Mouse (Mus musculus): ENCODE results near the gene Hist2h2ab. TPM values are rescaled to one million over a fixed set of nuclear protein-coding genes. Genes with fewer than 3 reads are reported as not detected.
"Not testable (repeated sequence)": the region's sequence is repeated elsewhere in the genome, so short reads cannot be mapped to it uniquely, and the experiment has no call there.

Gene Hist2h2ab
- polyA plus RNA-seq, 1 experiment from 2014 or later = 0.71 TPM

DNA sequence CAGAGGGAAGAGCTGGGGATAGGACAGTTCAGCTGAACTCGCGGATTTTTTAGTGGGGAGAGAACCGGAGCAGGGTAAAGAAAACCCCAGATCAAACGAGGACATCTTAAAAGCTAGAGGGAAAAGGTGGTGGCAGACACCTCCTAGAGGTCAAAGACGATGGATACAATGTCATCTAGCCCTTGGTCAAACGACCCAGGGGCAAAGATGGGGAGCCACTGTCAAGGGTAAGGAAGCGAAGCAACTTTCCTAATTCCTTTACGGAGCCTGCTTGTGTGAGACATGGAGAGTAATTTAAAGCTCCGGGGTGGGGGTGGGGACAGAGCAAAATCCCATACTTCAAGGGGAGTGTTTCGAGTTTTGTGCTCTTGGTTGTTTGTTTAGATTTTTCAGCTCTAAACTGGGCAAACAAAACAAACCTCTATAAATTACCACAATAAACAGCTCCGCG, 449 bp upstream of the Hist2h2ab start:
- ATAC-seq (replicated peaks; ENCODE audit: low FRiP score) (peak; percentile 16; the same call in 1 of the 2 replicates), DNase-seq (ENCODE audit: low spot score) (peak; percentile 60)
- H3K27me3 ChIP-seq (ENCODE audit: control insufficient read depth, insufficient read depth, low read length) = no peaks in the 10 kb centered on the region
- H3K27ac ChIP-seq (ENCODE audit: low read depth, low read length) = peak overlapping the region; percentile 98
- peak overlapping the region; percentile 44 for H3K4me3 ChIP-seq (ENCODE audit: low read depth, low read length)
- H3K9ac ChIP-seq (ENCODE audit: low read length) = peak overlapping the region; percentile 84
- peaks cover 9% of the 10 kb centered on the region; the same call in 1 of the 2 replicates for H3K4me1 ChIP-seq (replicated peaks; ENCODE audit: control insufficient read depth, insufficient read depth, low read length)
- H3K9me3 ChIP-seq (ENCODE audit: control insufficient read depth, low read length) = no peaks in the 10 kb centered on the region
- under 1% methylated on average over 12 of the region's 12 CpGs for WGBS
- H3K36me3 ChIP-seq (ENCODE audit: control insufficient read depth, insufficient read depth, low read length) = no peaks in the 10 kb centered on the region
- peak overlapping the region; percentile 68 for H3K4me2 ChIP-seq (ENCODE audit: low read depth, low read length, severe bottlenecking)

DNA sequence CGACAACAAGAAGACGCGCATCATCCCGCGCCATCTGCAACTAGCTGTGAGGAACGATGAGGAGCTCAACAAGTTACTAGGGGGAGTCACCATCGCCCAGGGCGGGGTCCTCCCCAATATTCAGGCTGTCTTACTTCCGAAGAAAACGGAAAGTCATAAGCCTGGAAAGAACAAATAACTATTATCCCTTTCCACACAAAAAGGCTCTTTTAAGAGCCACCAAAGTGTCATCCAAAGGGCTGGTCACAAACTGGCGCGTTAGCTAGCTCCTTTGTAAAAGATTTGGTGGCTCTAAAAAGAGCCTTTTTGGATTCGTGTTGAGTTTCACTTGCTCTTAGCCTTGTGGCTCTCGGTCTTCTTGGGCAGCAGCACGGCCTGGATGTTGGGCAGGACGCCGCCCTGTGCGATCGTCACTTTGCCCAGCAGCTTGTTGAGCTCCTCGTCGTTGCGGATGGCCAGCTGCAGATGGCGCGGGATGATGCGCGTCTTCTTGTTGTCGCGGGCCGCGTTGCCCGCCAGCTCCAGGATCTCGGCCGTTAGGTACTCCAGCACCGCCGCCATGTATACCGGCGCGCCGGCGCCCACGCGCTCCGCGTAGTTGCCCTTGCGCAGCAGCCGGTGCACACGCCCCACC, 583 bp downstream of the Hist2h2ab start:
- peaks cover 10% of the 10 kb centered on the region; the same call in 1 of the 2 replicates for H3K4me1 ChIP-seq (replicated peaks; ENCODE audit: control insufficient read depth, insufficient read depth, low read length)
- ATAC-seq (replicated peaks; ENCODE audit: low FRiP score) (peak; percentile 20), DNase-seq (ENCODE audit: low spot score) (peak; percentile 76)
- H3K4me3 ChIP-seq (ENCODE audit: low read depth, low read length) = peak overlapping the region; percentile 44
- WGBS = under 1% methylated on average over 27 of the region's 47 CpGs
- not testable (repeated sequence) for H3K27me3 ChIP-seq (ENCODE audit: control insufficient read depth, insufficient read depth, low read length); H3K9me3 ChIP-seq (ENCODE audit: control insufficient read depth, low read length); H3K36me3 ChIP-seq (ENCODE audit: control insufficient read depth, insufficient read depth, low read length)
- peak overlapping the region; percentile 98 for H3K27ac ChIP-seq (ENCODE audit: low read depth, low read length)
- H3K4me2 ChIP-seq (ENCODE audit: low read depth, low read length, severe bottlenecking) = peak overlapping the region; percentile 68
- H3K9ac ChIP-seq (ENCODE audit: low read length) = peak overlapping the region; percentile 84

DNA sequence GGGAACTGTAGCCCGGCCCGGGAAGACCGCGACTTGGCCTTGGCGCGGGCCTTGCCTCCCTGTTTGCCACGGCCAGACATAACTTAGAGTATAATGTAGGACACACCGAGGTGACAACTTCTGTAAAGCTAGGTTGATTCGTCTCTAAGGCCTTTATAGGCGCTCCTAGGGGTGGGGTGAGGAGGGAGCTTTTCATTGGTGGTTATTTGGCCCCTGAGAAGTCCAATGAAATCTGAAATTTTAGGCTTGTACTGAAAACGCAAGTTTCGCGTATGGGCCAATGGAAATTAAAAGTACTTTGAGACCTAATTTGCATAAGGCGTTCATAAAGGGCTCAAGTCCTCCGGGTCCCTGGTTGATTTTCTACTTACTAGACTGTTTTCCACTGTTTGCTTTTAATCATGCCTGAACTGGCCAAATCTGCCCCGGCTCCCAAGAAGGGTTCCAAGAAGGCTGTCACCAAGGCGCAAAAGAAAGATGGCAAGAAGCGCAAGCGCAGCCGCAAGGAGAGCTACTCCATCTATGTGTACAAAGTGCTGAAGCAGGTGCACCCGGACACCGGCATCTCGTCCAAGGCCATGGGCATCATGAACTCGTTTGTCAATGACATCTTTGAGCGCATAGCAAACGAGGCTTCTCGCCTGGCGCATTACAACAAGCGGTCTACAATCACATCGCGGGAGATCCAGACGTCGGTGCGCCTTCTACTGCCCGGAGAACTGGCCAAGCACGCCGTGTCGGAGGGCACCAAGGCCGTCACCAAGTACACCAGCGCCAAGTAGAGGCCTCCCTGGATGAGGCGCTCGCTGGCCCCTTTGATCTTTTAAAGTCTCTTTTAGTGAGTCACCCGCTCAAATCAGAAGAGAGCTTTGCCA, 1.3 kb downstream of the Hist2h2ab start, which contains the start of the genes Hist2h2ac and Hist2h2be:
TSS of gene Hist2h2ac (minus strand) at position 116 of the 875 bp plus-strand sequence.
TSS of gene Hist2h2be (plus strand) at position 355 of the 875 bp plus-strand sequence.
- peak within 1 kb of the TSS; percentile 68 for H3K4me2 ChIP-seq (ENCODE audit: low read depth, low read length, severe bottlenecking)
- peak within 1 kb of the TSS; percentile 84 for H3K9ac ChIP-seq (ENCODE audit: low read length)
- peak; percentile 93 for ATAC-seq (replicated peaks; ENCODE audit: low FRiP score)

DNA sequence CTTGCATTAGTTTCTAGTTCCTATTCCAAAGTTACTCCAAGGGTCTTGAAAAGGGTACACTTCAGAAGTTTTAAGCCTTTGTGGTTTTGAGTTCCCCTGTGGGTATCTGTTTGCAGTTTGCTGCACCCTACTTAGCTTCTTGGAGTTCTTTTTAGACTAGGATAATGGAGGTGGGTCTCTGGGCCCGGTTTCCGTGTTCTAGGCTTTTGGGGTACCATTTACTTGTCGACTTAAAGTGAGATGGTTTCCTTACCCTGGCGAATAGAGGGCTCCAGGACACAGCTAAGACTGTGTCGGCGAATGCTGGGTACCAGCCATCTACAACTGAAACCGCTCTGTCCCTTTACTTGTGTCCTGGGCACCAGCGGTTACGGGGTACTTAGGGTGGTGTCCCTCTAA, 2.0 kb downstream of the Hist2h2ab start:
- Histone ChIP-seq H3K36me3 (ENCODE audit: control insufficient read depth, insufficient read depth, low read length) (no peaks in the 10 kb centered on the region), H3K4me1 (replicated peaks; ENCODE audit: control insufficient read depth, insufficient read depth, low read length) (peaks cover 10% of the 10 kb centered on the region; the same call in 1 of the 2 replicates), H3K9me3 (ENCODE audit: control insufficient read depth, low read length) (no peaks in the 10 kb centered on the region), H3K27me3 (ENCODE audit: control insufficient read depth, insufficient read depth, low read length) (no peaks in the 10 kb centered on the region), H3K4me2 (ENCODE audit: low read depth, low read length, severe bottlenecking) (peak overlapping the region; percentile 68), H3K9ac (ENCODE audit: low read length) (peak overlapping the region; percentile 84), H3K27ac (ENCODE audit: low read depth, low read length) (peak overlapping the region; percentile 98), H3K4me3 (ENCODE audit: low read depth, low read length) (peak overlapping the region; percentile 44)
- no peak for ATAC-seq (replicated peaks; ENCODE audit: low FRiP score)
- no peak for DNase-seq (ENCODE audit: low spot score)
- 22% methylated on average over 9 of the region's 9 CpGs for WGBS

More for the DNA sequence above, 1.3 kb downstream of the Hist2h2ab start, which contains the start of the genes Hist2h2ac and Hist2h2be:
- peak; percentile 85 for DNase-seq (ENCODE audit: low spot score)
- no peaks in the 10 kb centered on the region for H3K27me3 ChIP-seq (ENCODE audit: control insufficient read depth, insufficient read depth, low read length)
- peak within 1 kb of the TSS; percentile 44 for H3K4me3 ChIP-seq (ENCODE audit: low read depth, low read length)
- no peaks in the 10 kb centered on the region for H3K36me3 ChIP-seq (ENCODE audit: control insufficient read depth, insufficient read depth, low read length)
- H3K9me3 ChIP-seq (ENCODE audit: control insufficient read depth, low read length) = no peaks in the 10 kb centered on the region
- under 1% methylated on average over 43 of the region's 43 CpGs for WGBS
- H3K27ac ChIP-seq (ENCODE audit: low read depth, low read length) = peak within 1 kb of the TSS; percentile 98
- peaks cover 10% of the 10 kb centered on the region; the same call in 1 of the 2 replicates for H3K4me1 ChIP-seq (replicated peaks; ENCODE audit: control insufficient read depth, insufficient read depth, low read length)

DNA sequence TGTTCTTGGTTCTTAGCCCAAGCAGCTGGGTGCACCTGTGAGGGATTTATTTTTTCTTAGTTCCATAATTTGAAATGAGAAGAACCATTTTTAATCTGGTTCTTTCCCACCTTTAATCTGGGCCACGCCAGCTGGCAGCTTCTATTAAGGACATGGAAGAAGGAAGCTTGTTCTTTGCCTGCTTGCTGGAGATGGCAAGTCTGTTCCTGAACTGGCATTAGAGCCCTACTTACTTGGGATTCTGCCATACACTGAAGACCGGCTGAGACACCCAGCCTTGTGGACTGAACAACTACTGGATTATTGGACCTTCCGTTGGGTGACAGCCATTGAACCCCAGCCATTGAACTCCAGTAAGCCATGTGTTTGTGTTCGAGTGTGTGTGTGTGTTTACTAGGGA, 3.1 kb downstream of the Hist2h2ab start:
- H3K27ac ChIP-seq (ENCODE audit: low read depth, low read length) = no peak overlapping the region
- peak overlapping the region; percentile 24 for H3K4me2 ChIP-seq (ENCODE audit: low read depth, low read length, severe bottlenecking)
- DNase-seq (ENCODE audit: low spot score) = no peak
- peaks cover 12% of the 10 kb centered on the region; the same call in 1 of the 2 replicates for H3K4me1 ChIP-seq (replicated peaks; ENCODE audit: control insufficient read depth, insufficient read depth, low read length)
- H3K27me3 ChIP-seq (ENCODE audit: control insufficient read depth, insufficient read depth, low read length) = no peaks in the 10 kb centered on the region
- 90% methylated on average over 4 of the region's 4 CpGs for WGBS
- H3K36me3 ChIP-seq (ENCODE audit: control insufficient read depth, insufficient read depth, low read length) = no peaks in the 10 kb centered on the region
- no peak for ATAC-seq (replicated peaks; ENCODE audit: low FRiP score)
- H3K9me3 ChIP-seq (ENCODE audit: control insufficient read depth, low read length) = no peaks in the 10 kb centered on the region
- no peak overlapping the region for H3K9ac ChIP-seq (ENCODE audit: low read length)
- H3K4me3 ChIP-seq (ENCODE audit: low read depth, low read length) = no peak overlapping the region

DNA sequence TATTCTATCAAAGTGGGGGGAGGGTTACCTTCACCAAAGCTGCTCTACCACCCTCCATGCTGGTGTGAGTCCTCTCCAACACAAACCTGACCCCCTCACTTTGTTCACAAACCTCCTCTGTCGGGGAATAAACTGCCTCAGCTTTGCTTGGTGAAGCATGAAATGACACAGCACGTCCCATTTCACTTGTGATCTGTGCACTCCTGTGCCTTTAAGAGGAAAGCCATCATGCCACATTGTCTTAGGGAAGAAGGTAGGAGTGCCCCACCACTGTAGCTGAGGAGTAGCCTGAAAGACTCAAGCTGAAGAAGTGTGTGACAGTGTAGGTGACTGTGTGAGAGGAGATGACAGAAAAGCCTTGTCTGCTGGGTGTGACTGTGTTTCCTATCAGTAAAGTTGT, 5.8 kb downstream of the Hist2h2ab start:
- Histone ChIP-seq H3K9ac (ENCODE audit: low read length) (peak overlapping the region; percentile 35), H3K27ac (ENCODE audit: low read depth, low read length) (no peak overlapping the region), H3K4me1 (replicated peaks; ENCODE audit: control insufficient read depth, insufficient read depth, low read length) (peaks cover 10% of the 10 kb centered on the region; the same call in 1 of the 2 replicates), H3K27me3 (ENCODE audit: control insufficient read depth, insufficient read depth, low read length) (no peaks in the 10 kb centered on the region), H3K4me2 (ENCODE audit: low read depth, low read length, severe bottlenecking) (no peak overlapping the region), H3K36me3 (ENCODE audit: control insufficient read depth, insufficient read depth, low read length) (no peaks in the 10 kb centered on the region), H3K9me3 (ENCODE audit: control insufficient read depth, low read length) (no peaks in the 10 kb centered on the region), H3K4me3 (ENCODE audit: low read depth, low read length) (no peak overlapping the region)
- ATAC-seq (replicated peaks; ENCODE audit: low FRiP score) (no peak), DNase-seq (ENCODE audit: low spot score) (no peak)
- WGBS = 10% methylated on average over 2 of the region's 2 CpGs

DNA sequence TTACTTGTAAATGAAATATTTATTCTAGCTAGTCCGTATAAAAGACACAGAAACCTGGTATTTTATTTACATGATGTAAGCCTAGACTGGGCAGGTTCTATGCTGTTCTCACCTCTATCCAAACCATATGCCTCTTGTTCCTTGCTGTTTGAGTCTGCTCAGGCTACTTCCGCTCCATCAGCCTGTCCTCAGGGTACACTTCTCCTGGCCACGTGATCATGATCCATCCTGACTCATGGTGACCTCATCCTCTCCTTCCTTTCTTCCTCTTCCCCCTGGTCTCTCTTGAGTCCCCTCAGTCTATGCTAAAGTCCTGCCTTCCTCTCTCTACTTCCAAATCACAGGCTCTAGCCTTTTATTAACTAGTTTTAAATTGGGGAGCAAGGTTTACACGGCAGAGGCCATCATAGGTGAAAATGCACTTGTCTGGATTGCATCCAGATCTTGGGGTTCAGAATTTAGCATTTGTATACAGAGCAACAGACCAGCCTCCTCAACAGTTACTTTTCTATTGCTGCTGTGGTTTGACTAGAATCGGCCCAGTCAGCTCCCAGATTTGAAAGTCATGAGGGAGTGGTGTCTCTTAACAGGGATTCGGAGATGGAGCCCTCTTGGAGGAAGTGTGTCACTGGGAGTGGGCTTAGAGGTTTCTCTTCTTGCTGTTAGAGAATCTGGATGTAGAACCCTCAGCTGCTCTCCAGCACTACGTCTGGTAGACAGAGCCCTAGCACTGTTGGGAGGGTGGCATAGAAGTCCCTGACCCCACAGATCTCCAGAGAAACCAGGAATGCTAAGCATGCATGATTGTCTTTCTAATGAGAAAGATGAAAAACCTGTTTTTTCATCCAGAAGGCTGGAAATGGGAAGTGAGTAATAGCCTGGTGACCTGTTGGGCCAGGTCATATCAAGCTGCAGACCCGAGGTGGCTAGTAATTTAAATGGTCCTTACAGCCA, 7.3 kb downstream of the Hist2h2ab start:
- DNase-seq (ENCODE audit: low spot score) (no peak), ATAC-seq (replicated peaks; ENCODE audit: low FRiP score) (no peak)
- Histone ChIP-seq H3K4me2 (ENCODE audit: low read depth, low read length, severe bottlenecking) (no peak overlapping the region), H3K36me3 (ENCODE audit: control insufficient read depth, insufficient read depth, low read length) (no peaks in the 10 kb centered on the region), H3K9me3 (ENCODE audit: control insufficient read depth, low read length) (no peaks in the 10 kb centered on the region), H3K27ac (ENCODE audit: low read depth, low read length) (no peak overlapping the region), H3K27me3 (ENCODE audit: control insufficient read depth, insufficient read depth, low read length) (no peaks in the 10 kb centered on the region), H3K4me1 (replicated peaks; ENCODE audit: control insufficient read depth, insufficient read depth, low read length) (peaks cover 10% of the 10 kb centered on the region; the same call in 1 of the 2 replicates), H3K4me3 (ENCODE audit: low read depth, low read length) (no peak overlapping the region), H3K9ac (ENCODE audit: low read length) (no peak overlapping the region)
- WGBS = 77% methylated on average over 8 of the region's 8 CpGs
